Mouse (Mus musculus) C2C12 (cell line): ENCODE results near the gene Myf5.

Experiments
- CEBPB ChIP-seq: IDR thresholded peaks from one replicate; pipeline ENCODE4 v1.6.1; 2011; ENCODE audit warnings: low read depth, mild to moderate bottlenecking, control low read depth, moderate library complexity
- CTCF ChIP-seq: IDR thresholded peaks from one replicate; pipeline ENCODE4 v1.5.1; 2011; ENCODE audit not compliant: control insufficient read depth, insufficient read depth, insufficient read length
- MAX ChIP-seq: IDR thresholded peaks from one replicate; pipeline ENCODE4 v1.6.1; 2011; ENCODE audit warnings: mild to moderate bottlenecking, control low read depth
- MYOG ChIP-seq: IDR thresholded peaks from one replicate; pipeline ENCODE4 v1.6.1; 2011; ENCODE audit not compliant: control insufficient read depth, insufficient read length; ENCODE audit errors: extremely low read depth
- USF1 ChIP-seq: IDR thresholded peaks from one replicate; pipeline ENCODE4 v1.6.1; 2011; ENCODE audit warnings: low read depth, mild to moderate bottlenecking, control low read depth, moderate library complexity

DNA sequence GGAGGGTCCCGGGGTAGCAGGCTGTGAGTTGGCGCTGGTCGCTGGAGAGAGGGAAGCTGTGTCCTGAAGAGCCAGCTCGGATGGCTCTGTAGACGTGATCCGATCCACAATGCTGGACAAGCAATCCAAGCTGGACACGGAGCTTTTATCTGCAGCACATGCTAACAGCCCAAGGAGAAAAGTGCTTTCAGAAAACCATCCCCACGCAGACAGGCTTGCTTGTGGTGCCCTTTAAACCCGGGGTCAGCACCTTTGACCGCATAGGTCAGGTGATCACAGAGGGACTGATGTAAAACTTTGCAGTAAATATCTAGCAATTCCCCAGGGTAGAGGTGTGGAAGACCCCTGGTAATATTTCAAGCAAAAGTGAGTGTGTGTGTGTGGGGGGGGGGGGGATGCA lies 1.9 kb downstream of the Myf5 start:
- TF ChIP-seq CTCF (no peak), USF1 (peak; percentile 24), MAX (no peak), MYOG (no peak), CEBPB (no peak)
